Mouse (Mus musculus) midbrain, embryonic 14.5 days (tissue): Measurements from ENCODE around the gene Fgfr4. TPM values are rescaled to one million over a fixed set of nuclear protein-coding genes. Genes with fewer than 3 reads are reported as not detected.
A peak's percentile ranks its signal among the peaks of the same experiment; 100 is the strongest.
"Not testable (repeated sequence)": the region's sequence is repeated elsewhere in the genome, so short reads cannot be mapped to it uniquely, and the experiment has no call there.

Experiments
- ATAC-seq: fragments of 200-750 bp; cut with Nextera tagmentation; 2 replicates; pipeline ENCODE4 v1.8.0; 2017; ENCODE audit warnings: moderate number of reproducible peaks, moderate library complexity; ENCODE audit not compliant: low FRiP score, low TSS enrichment
- DNase-seq: peaks from one replicate; pipeline ENCODE4 v3.0.0-alpha.2; 2015
- H3K27ac ChIP-seq: fragments of 300-500 bp; sonication (generic); replicated peaks from 2 replicates; pipeline ENCODE4 v1.5.1; 2014; ENCODE audit warnings: mild to moderate bottlenecking, low read depth, low read length, moderate library complexity
- H3K27me3 ChIP-seq: fragments of 300-500 bp; sonication (generic); 2 replicates; pipeline ENCODE4 v1.6.1; 2014; ENCODE audit warnings: low read length, control low read depth, mixed read lengths; ENCODE audit not compliant: control insufficient read depth, insufficient read depth
- H3K36me3 ChIP-seq: fragments of 300-500 bp; sonication (generic); 2 replicates; pipeline ENCODE4 v1.6.1; 2014; ENCODE audit warnings: low read length, control low read depth; ENCODE audit not compliant: control insufficient read depth, insufficient read depth
- H3K4me1 ChIP-seq: fragments of 300-500 bp; sonication (generic); 2 replicates; pipeline ENCODE4 v1.6.1; 2014; ENCODE audit warnings: mild to moderate bottlenecking, antibody characterized with exemption, low read length, control low read depth; ENCODE audit not compliant: control insufficient read depth, insufficient read depth
- H3K4me2 ChIP-seq: fragments of 300-500 bp; sonication (generic); 2 replicates; pipeline ENCODE4 v1.6.1; 2014; ENCODE audit warnings: mild to moderate bottlenecking, low read length, moderate library complexity
- H3K4me3 ChIP-seq: fragments of 300-500 bp; sonication (generic); replicated peaks from 2 replicates; pipeline ENCODE4 v1.5.1; 2014; ENCODE audit warnings: low read depth, low read length
- H3K9ac ChIP-seq: fragments of 300-500 bp; sonication (generic); replicated peaks from 2 replicates; pipeline ENCODE4 v1.6.1; 2014; ENCODE audit warnings: mild to moderate bottlenecking, low read length, moderate library complexity
- H3K9me3 ChIP-seq: fragments of 300-500 bp; sonication (generic); 2 replicates; pipeline ENCODE4 v1.6.1; 2016; ENCODE audit warnings: low read length, control low read depth, mixed read lengths; ENCODE audit not compliant: control insufficient read depth
- WGBS: fragments of 180-500 bp; shearing (Covaris S2); extraction: QIAGEN DNeasy Blood & Tissue Kit; methylation state at CpG from one replicate; pipeline ENCODE4 v1.1.7; 2014; 5-methylcytosine and 5-hydroxymethylcytosine counted together
- polyA plus RNA-seq: library from polyadenylated mRNA; unstranded; fragments of >200 nt; fragmentation: Nextera tagmentation; extraction: Ambion mirVana; gene quantifications from 2 replicates; pipeline ENCODE4 v1.2.1, GENCODE M21; 2014

The Fgfr4 gene
- polyA plus RNA-seq, 1 experiment from 2014 or later, result 0.99 TPM

GRCm38 (mm10) chr13:55181786-55182172 lies 29.3 kb downstream of the Fgfr4 start:
- 79% methylated on average over 2 of the region's 2 CpGs for WGBS
- DNase-seq (no peak), ATAC-seq (no peak)
- Histone ChIP-seq H3K4me2 (peak overlapping the region; percentile 49), H3K4me1 (peaks cover 6% of the 10 kb centered on the region; the same call in 1 of the 2 replicates), H3K4me3 (peak overlapping the region; percentile 24), H3K9me3 (no peaks in the 10 kb centered on the region), H3K27ac (no peak overlapping the region), H3K36me3 (no peaks in the 10 kb centered on the region), H3K27me3 (no peaks in the 10 kb centered on the region), H3K9ac (no peak overlapping the region)

- Histone ChIP-seq H3K9ac (no peak overlapping the region; the same call in 1 of the 2 replicates), H3K9me3 (no peaks in the 10 kb centered on the region), H3K4me3 (peak overlapping the region; percentile 24), H3K4me2 (peak overlapping the region; percentile 49), H3K27ac (peak overlapping the region; percentile 74), H3K36me3 (no peaks in the 10 kb centered on the region), H3K4me1 (peaks cover 6% of the 10 kb centered on the region; the same call in 1 of the 2 replicates), H3K27me3 (no peaks in the 10 kb centered on the region)
- ATAC-seq (no peak; the same call in 1 of the 2 replicates), DNase-seq (peak; percentile 81)
- WGBS, result 4% methylated on average over 23 of the region's 23 CpGs
Measured at GRCm38 (mm10) chr13:55182173-55182894, 29.9 kb downstream of the Fgfr4 start.

GRCm38 (mm10) chr13:55183382-55183781 lies 30.9 kb downstream of the Fgfr4 start:
- H3K9me3 ChIP-seq, result no peaks in the 10 kb centered on the region
- no peak overlapping the region for H3K9ac ChIP-seq
- peaks cover 6% of the 10 kb centered on the region; the same call in 1 of the 2 replicates for H3K4me1 ChIP-seq

GRCm38 (mm10) chr13:55187062-55187461 lies 34.6 kb downstream of the Fgfr4 start:
- H3K4me3 ChIP-seq, H3K4me2 ChIP-seq, DNase-seq, H3K9me3 ChIP-seq, H3K27me3 ChIP-seq, H3K27ac ChIP-seq, H3K36me3 ChIP-seq, H3K9ac ChIP-seq, ATAC-seq: not testable (repeated sequence)
- H3K4me1 ChIP-seq, result peaks cover 12% of the 10 kb centered on the region
- whole genome bisulfite sequencing, result 31% methylated on average over 3 of the region's 9 CpGs

More at GRCm38 (mm10) chr13:55183382-55183781, 30.9 kb downstream of the Fgfr4 start:
- no peak overlapping the region for H3K4me3 ChIP-seq
- ATAC-seq, result no peak
- H3K27ac ChIP-seq, result no peak overlapping the region
- WGBS, result 84% methylated on average over 6 of the region's 6 CpGs
- H3K4me2 ChIP-seq, result no peak overlapping the region
- H3K27me3 ChIP-seq, result no peaks in the 10 kb centered on the region
- H3K36me3 ChIP-seq, result no peaks in the 10 kb centered on the region
- no peak for DNase-seq

GRCm38 (mm10) chr13:55189531-55190107 lies 37.2 kb downstream of the Fgfr4 start:
- 3% methylated on average over 12 of the region's 12 CpGs for WGBS
- no peak for DNase-seq
- Histone ChIP-seq H3K27me3 (no peaks in the 10 kb centered on the region), H3K27ac (peak overlapping the region; percentile 94), H3K4me1 (peaks cover 9% of the 10 kb centered on the region), H3K9me3 (no peaks in the 10 kb centered on the region), H3K4me3 (peak overlapping the region; percentile 40), H3K4me2 (peak overlapping the region; percentile 86), H3K9ac (peak overlapping the region; percentile 77), H3K36me3 (no peaks in the 10 kb centered on the region)
- no peak; the same call in 1 of the 2 replicates for ATAC-seq

GRCm38 (mm10) chr13:55190121-55190868 lies 37.9 kb downstream of the Fgfr4 start:
- Histone ChIP-seq H3K4me1 (peaks cover 9% of the 10 kb centered on the region), H3K4me3 (peak overlapping the region; percentile 40), H3K4me2 (peak overlapping the region; percentile 86), H3K9ac (peak overlapping the region; percentile 77), H3K9me3 (no peaks in the 10 kb centered on the region), H3K27me3 (no peaks in the 10 kb centered on the region), H3K27ac (peak overlapping the region; percentile 94), H3K36me3 (no peaks in the 10 kb centered on the region)
- 3% methylated on average over 34 of the region's 34 CpGs for WGBS
- peak; percentile 97 for DNase-seq
- peak; percentile 100 for ATAC-seq

GRCm38 (mm10) chr13:55191535-55191934 lies 39.1 kb downstream of the Fgfr4 start:
- Histone ChIP-seq H3K4me2 (no peak overlapping the region), H3K27me3 (no peaks in the 10 kb centered on the region), H3K36me3 (no peaks in the 10 kb centered on the region), H3K9ac (no peak overlapping the region), H3K4me3 (no peak overlapping the region), H3K4me1 (peaks cover 9% of the 10 kb centered on the region), H3K9me3 (no peaks in the 10 kb centered on the region), H3K27ac (no peak overlapping the region)
- ATAC-seq, result no peak
- no peak for DNase-seq
- 94% methylated on average over 5 of the region's 5 CpGs for whole genome bisulfite sequencing

- H3K9ac ChIP-seq, H3K36me3 ChIP-seq, H3K4me1 ChIP-seq, H3K4me2 ChIP-seq, ATAC-seq, H3K4me3 ChIP-seq, H3K27me3 ChIP-seq, H3K9me3 ChIP-seq, DNase-seq, H3K27ac ChIP-seq: not testable (repeated sequence)
- WGBS, result 84% methylated on average over 4 of the region's 4 CpGs
Measured at GRCm38 (mm10) chr13:55202758-55203157, 50.3 kb downstream of the Fgfr4 start.
